Mouse (Mus musculus) bone marrow macrophage, adult 2 months (primary cell): ENCODE measurements around the gene Syk. TPM values are rescaled to one million over a fixed set of nuclear protein-coding genes. Genes with fewer than 3 reads are reported as not detected.

Experiments
- H3K27ac ChIP-seq: 2 replicates; pipeline ENCODE4 v1.5.1; 2012; ENCODE audit warnings: low read depth, low read length; ENCODE audit not compliant: insufficient read depth
- H3K4me1 ChIP-seq: 2 replicates; pipeline ENCODE4 v1.6.1; 2012; ENCODE audit warnings: low read length; ENCODE audit not compliant: control insufficient read depth, insufficient read depth
- H3K4me3 ChIP-seq: 2 replicates; pipeline ENCODE4 v1.5.1; 2012; ENCODE audit warnings: mild to moderate bottlenecking, low read length, moderate library complexity; ENCODE audit not compliant: insufficient read depth
- CTCF ChIP-seq: IDR thresholded peaks from 2 replicates; pipeline ENCODE4 v1.5.1; 2012; ENCODE audit warnings: low read depth, mild to moderate bottlenecking, low read length, moderate library complexity
- POLR2A ChIP-seq: IDR thresholded peaks from 2 replicates; pipeline ENCODE4 v1.6.1; 2012; ENCODE audit warnings: mild to moderate bottlenecking, low read depth, low read length, borderline replicate concordance
- polyA plus RNA-seq: library from polyadenylated mRNA; stranded (reverse); fragments of >200 nt; gene quantifications from 2 replicates; pipeline ENCODE4 v1.2.4, GENCODE M21; 2012; ENCODE audit not compliant: missing spikeins, insufficient read depth, insufficient read length

The Syk gene
- polyA plus RNA-seq, 1 experiment: 184 TPM

GRCm38 (mm10) chr13:52546288-52546687, 36.7 kb upstream of the Syk start:
- Histone ChIP-seq H3K4me3 (no peak overlapping the region), H3K4me1 (no peaks in the 10 kb centered on the region), H3K27ac (no peak overlapping the region)
- TF ChIP-seq CTCF: no peak
- no peak for TF ChIP-seq POLR2A

DNA sequence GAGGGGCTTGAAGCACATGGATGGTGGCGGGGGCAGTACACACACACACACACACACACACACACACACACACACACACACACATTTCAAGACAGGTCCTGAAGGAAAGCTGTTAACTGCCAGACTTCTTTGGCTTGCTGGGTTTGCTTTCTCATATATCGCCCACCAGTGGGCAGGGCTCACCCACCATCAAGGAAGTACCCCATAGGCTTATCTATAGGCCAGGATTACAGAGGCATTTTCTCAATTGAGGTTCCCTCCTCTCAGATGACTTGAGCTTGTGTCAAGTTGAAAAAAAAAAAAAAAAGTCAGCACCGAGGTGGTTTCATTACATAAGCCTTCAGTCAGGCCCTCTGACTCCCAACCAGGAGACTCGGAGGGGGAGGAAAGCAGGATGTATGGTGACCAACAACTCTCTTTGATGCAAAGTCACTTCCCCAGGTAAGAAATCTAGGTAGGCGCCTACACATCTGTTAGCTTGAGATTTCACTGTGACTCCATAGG, 32.2 kb upstream of the Syk start:
- TF ChIP-seq CTCF: no peak
- TF ChIP-seq POLR2A: no peak
- Histone ChIP-seq H3K27ac (no peak overlapping the region), H3K4me3 (no peak overlapping the region)

DNA sequence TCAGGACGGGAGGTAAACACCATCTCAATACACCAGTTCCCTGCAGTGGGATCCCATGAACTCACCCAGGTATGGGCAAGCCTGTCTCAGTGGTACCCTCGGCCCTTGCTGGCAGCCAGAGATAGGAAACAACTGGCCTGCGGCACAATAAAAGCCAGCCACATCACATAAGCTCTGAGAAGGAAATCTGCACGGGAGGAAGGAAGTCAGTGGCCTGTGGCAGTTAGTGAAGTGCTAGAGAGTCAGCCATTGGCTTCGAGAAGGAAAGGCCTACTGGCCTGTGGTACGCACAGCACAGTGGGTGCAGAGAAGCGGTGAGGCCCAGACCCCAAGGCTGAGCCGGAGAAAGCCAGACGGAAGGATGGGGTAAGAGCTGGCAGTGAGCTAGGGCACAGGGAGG, 31.7 kb upstream of the Syk start:
- TF ChIP-seq POLR2A (no peak), CTCF (no peak)
- Histone ChIP-seq H3K4me3 (no peak overlapping the region), H3K27ac (no peak overlapping the region), H3K4me1 (no peaks in the 10 kb centered on the region)

More for the DNA sequence above, 32.2 kb upstream of the Syk start:
- H3K4me1 ChIP-seq: no peaks in the 10 kb centered on the region

- H3K27ac ChIP-seq: no peak overlapping the region
- no peak for TF ChIP-seq POLR2A
- no peak for TF ChIP-seq CTCF
- H3K4me1 ChIP-seq: no peaks in the 10 kb centered on the region
- H3K4me3 ChIP-seq: no peak overlapping the region
Measured at GRCm38 (mm10) chr13:52552822-52553477, 30.0 kb upstream of the Syk start.

- TF ChIP-seq CTCF (no peak), POLR2A (no peak)
- Histone ChIP-seq H3K27ac (no peak overlapping the region), H3K4me3 (no peak overlapping the region), H3K4me1 (no peaks in the 10 kb centered on the region)
Measured at GRCm38 (mm10) chr13:52554722-52555121, 28.3 kb upstream of the Syk start.

DNA sequence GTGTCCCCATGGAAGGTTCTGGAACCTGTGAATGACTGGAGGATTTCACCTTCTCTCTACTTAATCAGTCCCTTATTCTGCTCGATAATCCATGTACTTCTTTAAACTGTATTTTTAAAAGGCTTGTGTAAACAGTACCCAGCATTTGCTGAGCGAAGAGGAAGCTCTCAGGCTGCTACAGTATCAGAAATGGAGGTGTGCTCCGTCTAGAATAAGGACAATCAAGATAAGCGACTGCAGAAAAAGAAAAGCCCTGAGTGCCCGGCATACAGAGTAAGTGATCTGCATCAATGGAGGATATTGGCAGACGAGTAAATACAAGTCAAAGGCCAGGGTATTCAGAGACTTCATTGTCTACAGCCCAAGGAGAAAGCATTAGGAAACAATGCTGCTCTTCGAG, 25.6 kb upstream of the Syk start:
- no peaks in the 10 kb centered on the region for H3K4me1 ChIP-seq
- no peak overlapping the region for H3K4me3 ChIP-seq
- H3K27ac ChIP-seq: no peak overlapping the region
- TF ChIP-seq CTCF (no peak), POLR2A (no peak)

- TF ChIP-seq CTCF (no peak), POLR2A (no peak)
- H3K27ac ChIP-seq: no peak overlapping the region
- H3K4me3 ChIP-seq: no peak overlapping the region
- peaks cover 12% of the 10 kb centered on the region for H3K4me1 ChIP-seq
Measured at GRCm38 (mm10) chr13:52561367-52562165, 21.4 kb upstream of the Syk start.

GRCm38 (mm10) chr13:52562166-52562571, 20.8 kb upstream of the Syk start:
- Histone ChIP-seq H3K4me1 (peaks cover 12% of the 10 kb centered on the region), H3K27ac (no peak overlapping the region), H3K4me3 (no peak overlapping the region)
- TF ChIP-seq CTCF: no peak
- TF ChIP-seq POLR2A: no peak

GRCm38 (mm10) chr13:52565103-52565739, 17.8 kb upstream of the Syk start:
- H3K4me1 ChIP-seq: peaks cover 18% of the 10 kb centered on the region
- peak overlapping the region; percentile 69 for H3K27ac ChIP-seq
- 0 out of 2 replicates have a peak, but pooled peaks have one; percentile 39 for TF ChIP-seq CTCF
- TF ChIP-seq POLR2A: no peak
- H3K4me3 ChIP-seq: peak overlapping the region; percentile 52

GRCm38 (mm10) chr13:52566188-52566760, 16.7 kb upstream of the Syk start:
- H3K4me1 ChIP-seq: peaks cover 18% of the 10 kb centered on the region
- H3K4me3 ChIP-seq: no peak overlapping the region
- TF ChIP-seq CTCF (no peak), POLR2A (no peak)
- no peak overlapping the region for H3K27ac ChIP-seq
